Mouse (Mus musculus) liver, embryonic 15.5 days (tissue): Measurements from ENCODE around the gene Mgat2. TPM values are rescaled to one million over a fixed set of nuclear protein-coding genes. Genes with fewer than 3 reads are reported as not detected.
"Not testable (repeated sequence)": the region's sequence is repeated elsewhere in the genome, so short reads cannot be mapped to it uniquely, and the experiment has no call there.

ENCODE experiments used
- ATAC-seq: fragments of 200-750 bp; cut with Nextera tagmentation; 2 replicates; pipeline ENCODE4 v1.8.0; 2017; ENCODE audit warnings: moderate number of reproducible peaks, mild to moderate bottlenecking, moderate library complexity; ENCODE audit not compliant: insufficient read depth
- H3K27ac ChIP-seq: fragments of 300-500 bp; sonication (generic); replicated peaks from 2 replicates; pipeline ENCODE4 v1.5.1; 2015; ENCODE audit warnings: mild to moderate bottlenecking, inconsistent platforms
- H3K27me3 ChIP-seq: fragments of 300-500 bp; sonication (generic); 2 replicates; pipeline ENCODE4 v1.6.1; 2015; ENCODE audit warnings: mild to moderate bottlenecking, inconsistent platforms
- H3K36me3 ChIP-seq: fragments of 300-500 bp; sonication (generic); replicated peaks from 2 replicates; pipeline ENCODE4 v1.6.1; 2015; ENCODE audit warnings: moderate library complexity, mild to moderate bottlenecking, inconsistent platforms
- H3K4me1 ChIP-seq: fragments of 300-500 bp; sonication (generic); replicated peaks from 2 replicates; pipeline ENCODE4 v1.6.1; 2015; ENCODE audit warnings: inconsistent platforms
- H3K4me2 ChIP-seq: fragments of 300-500 bp; sonication (generic); 2 replicates; pipeline ENCODE4 v1.6.1; 2015; ENCODE audit warnings: moderate library complexity, mild to moderate bottlenecking, inconsistent platforms
- H3K4me3 ChIP-seq: fragments of 300-500 bp; sonication (generic); replicated peaks from 2 replicates; pipeline ENCODE4 v1.5.1; 2015; ENCODE audit warnings: mild to moderate bottlenecking, inconsistent platforms
- H3K9ac ChIP-seq: fragments of 300-500 bp; sonication (generic); 2 replicates; pipeline ENCODE4 v1.6.1; 2015; ENCODE audit warnings: moderate library complexity, mild to moderate bottlenecking, inconsistent platforms
- H3K9me3 ChIP-seq: fragments of 300-500 bp; sonication (generic); replicated peaks from 2 replicates; pipeline ENCODE4 v1.6.1; 2016; ENCODE audit warnings: inconsistent platforms
- WGBS: fragments of 180-500 bp; shearing (Covaris S2); methylation state at CpG from one replicate; pipeline ENCODE4 v1.1.7; 2015; ENCODE audit warnings: mixed read lengths; ENCODE audit not compliant: insufficient replicate concordance; 5-methylcytosine and 5-hydroxymethylcytosine counted together
- polyA plus RNA-seq: library from polyadenylated mRNA; unstranded; fragments of >200 nt; fragmentation: Nextera tagmentation; extraction: Ambion mirVana; gene quantifications from 2 replicates; pipeline ENCODE4 v1.2.1, GENCODE M21; 2015

Gene Mgat2
- 25.8 and 26.7 TPM in 2 replicates for polyA plus RNA-seq

GRCm38 (mm10) chr12:69183583-69184308, at the start of gene Mgat2, which contains the start of gene Rpl36al:
Gene Mgat2, plus strand, starts transcription at chr12:69184157.
Gene Rpl36al, minus strand, starts transcription at chr12:69184083.
- ATAC-seq = peak; percentile 97
- no peaks in the 10 kb centered on the region for H3K9me3 ChIP-seq
- H3K9ac ChIP-seq = peak within 1 kb of the TSS; percentile 90
- peak within 1 kb of the TSS; percentile 97 for H3K4me2 ChIP-seq
- H3K36me3 ChIP-seq = peaks cover 40% of the 10 kb centered on the region
- H3K27ac ChIP-seq = peak within 1 kb of the TSS; percentile 93
- WGBS = under 1% methylated on average over 84 of the region's 84 CpGs
- H3K4me1 ChIP-seq = peaks cover 37% of the 10 kb centered on the region
- H3K4me3 ChIP-seq = peak within 1 kb of the TSS; percentile 90
- no peaks in the 10 kb centered on the region for H3K27me3 ChIP-seq

DNA sequence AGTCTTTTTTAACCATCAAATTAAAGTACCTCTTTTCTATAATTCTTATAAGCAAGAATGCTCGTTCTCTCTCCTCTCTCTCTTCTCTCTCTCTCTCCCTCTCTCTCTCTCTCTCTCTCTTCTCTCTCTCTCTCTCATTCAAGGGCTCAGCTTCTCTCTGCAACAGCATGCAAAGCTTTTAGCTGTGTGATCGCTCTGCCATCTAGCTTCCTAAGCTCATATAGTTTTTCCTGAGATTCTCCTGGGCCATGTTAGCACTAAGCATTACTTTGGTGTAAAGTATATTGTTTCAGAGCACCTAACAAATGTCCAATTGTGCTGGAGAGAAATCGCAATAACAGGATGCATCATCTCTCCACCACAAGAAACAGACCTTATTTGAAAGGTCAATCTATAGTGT, 44.8 kb upstream of the Mgat2 start:
- 58% methylated on average over 3 of the region's 3 CpGs for WGBS
- H3K27ac ChIP-seq = no peak overlapping the region
- H3K36me3 ChIP-seq = no peaks in the 10 kb centered on the region
- H3K4me2 ChIP-seq = no peak overlapping the region
- no peaks in the 10 kb centered on the region for H3K9me3 ChIP-seq
- H3K27me3 ChIP-seq = no peaks in the 10 kb centered on the region
- no peak overlapping the region for H3K9ac ChIP-seq
- H3K4me1 ChIP-seq = no peaks in the 10 kb centered on the region
- no peak overlapping the region for H3K4me3 ChIP-seq
- no peak for ATAC-seq

- no peaks in the 10 kb centered on the region for H3K4me1 ChIP-seq
- H3K9me3 ChIP-seq = no peaks in the 10 kb centered on the region
- no peak overlapping the region for H3K4me2 ChIP-seq
- H3K4me3 ChIP-seq = no peak overlapping the region
- H3K9ac ChIP-seq = no peak overlapping the region
- no peak overlapping the region for H3K27ac ChIP-seq
- H3K27me3 ChIP-seq = no peaks in the 10 kb centered on the region
- 74% methylated on average over 7 of the region's 7 CpGs for WGBS
- no peak for ATAC-seq
- no peaks in the 10 kb centered on the region for H3K36me3 ChIP-seq
Observed at GRCm38 (mm10) chr12:69139841-69140240, 44.1 kb upstream of the Mgat2 start.

GRCm38 (mm10) chr12:69143460-69143859, 40.5 kb upstream of the Mgat2 start:
- H3K9ac ChIP-seq = no peak overlapping the region
- no peaks in the 10 kb centered on the region for H3K9me3 ChIP-seq
- ATAC-seq = no peak
- H3K4me3 ChIP-seq = no peak overlapping the region
- H3K4me2 ChIP-seq = no peak overlapping the region
- WGBS = 59% methylated on average over 6 of the region's 6 CpGs
- no peak overlapping the region for H3K27ac ChIP-seq
- H3K36me3 ChIP-seq = no peaks in the 10 kb centered on the region
- no peaks in the 10 kb centered on the region for H3K27me3 ChIP-seq
- H3K4me1 ChIP-seq = no peaks in the 10 kb centered on the region

- Histone ChIP-seq H3K27me3 (no peaks in the 10 kb centered on the region), H3K4me3 (no peak overlapping the region), H3K4me1 (no peaks in the 10 kb centered on the region), H3K27ac (no peak overlapping the region), H3K36me3 (no peaks in the 10 kb centered on the region), H3K4me2 (no peak overlapping the region), H3K9ac (no peak overlapping the region), H3K9me3 (no peaks in the 10 kb centered on the region)
- 67% methylated on average over 5 of the region's 5 CpGs for WGBS
- ATAC-seq = no peak
Observed at GRCm38 (mm10) chr12:69147166-69147735, 36.7 kb upstream of the Mgat2 start.

DNA sequence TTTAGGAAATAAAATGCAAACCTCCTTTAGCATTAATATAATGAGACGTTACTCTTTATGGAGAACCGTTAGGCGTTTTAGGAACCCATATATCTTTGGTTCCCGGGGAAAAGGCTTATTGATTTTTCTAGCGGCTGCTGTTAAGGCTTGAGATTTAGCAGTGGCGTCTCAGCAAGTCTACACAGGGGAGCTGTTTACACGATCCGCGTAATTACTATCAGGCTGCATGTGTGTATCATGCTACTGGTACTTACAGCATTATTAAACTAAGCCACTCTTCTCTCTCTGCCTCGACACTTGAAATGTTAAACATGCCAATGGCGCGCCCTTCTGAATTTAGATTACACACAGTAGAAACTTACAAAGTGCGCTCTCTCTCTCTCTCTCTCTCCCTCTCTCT, 33.9 kb upstream of the Mgat2 start:
- H3K9ac ChIP-seq = no peak overlapping the region
- H3K4me3 ChIP-seq = no peak overlapping the region
- no peak overlapping the region for H3K27ac ChIP-seq
- no peaks in the 10 kb centered on the region for H3K27me3 ChIP-seq
- no peaks in the 10 kb centered on the region for H3K9me3 ChIP-seq
- H3K4me1 ChIP-seq = no peaks in the 10 kb centered on the region
- no peaks in the 10 kb centered on the region for H3K36me3 ChIP-seq
- WGBS = 69% methylated on average over 13 of the region's 13 CpGs
- ATAC-seq = no peak
- no peak overlapping the region for H3K4me2 ChIP-seq

DNA sequence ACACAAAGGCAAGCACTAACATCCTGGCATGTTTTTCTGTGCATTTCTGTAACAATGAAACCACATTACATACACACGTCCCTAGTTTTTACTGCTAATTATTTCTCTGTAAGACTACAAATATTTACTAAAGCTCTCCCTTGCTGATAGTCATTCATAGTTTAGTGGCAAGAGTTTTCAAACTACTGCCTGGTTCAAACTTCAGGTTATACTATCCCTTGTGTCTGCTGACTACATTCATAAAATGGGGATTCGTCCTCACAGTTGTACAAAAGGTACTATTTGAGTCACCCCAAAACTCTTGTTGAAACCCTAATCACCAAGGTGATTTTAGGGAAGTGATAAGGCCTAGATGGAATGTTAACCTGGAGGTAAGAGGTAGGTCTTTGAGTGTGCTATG, 28.0 kb upstream of the Mgat2 start:
- no peak overlapping the region for H3K9ac ChIP-seq
- H3K4me1 ChIP-seq = peaks cover 23% of the 10 kb centered on the region
- no peaks in the 10 kb centered on the region for H3K9me3 ChIP-seq
- H3K36me3 ChIP-seq = peaks cover 27% of the 10 kb centered on the region
- H3K4me3 ChIP-seq = no peak overlapping the region
- H3K27me3 ChIP-seq = no peaks in the 10 kb centered on the region
- WGBS = 67% methylated on average over 2 of the region's 2 CpGs
- no peak overlapping the region for H3K4me2 ChIP-seq
- H3K27ac ChIP-seq = no peak overlapping the region
- no peak for ATAC-seq

DNA sequence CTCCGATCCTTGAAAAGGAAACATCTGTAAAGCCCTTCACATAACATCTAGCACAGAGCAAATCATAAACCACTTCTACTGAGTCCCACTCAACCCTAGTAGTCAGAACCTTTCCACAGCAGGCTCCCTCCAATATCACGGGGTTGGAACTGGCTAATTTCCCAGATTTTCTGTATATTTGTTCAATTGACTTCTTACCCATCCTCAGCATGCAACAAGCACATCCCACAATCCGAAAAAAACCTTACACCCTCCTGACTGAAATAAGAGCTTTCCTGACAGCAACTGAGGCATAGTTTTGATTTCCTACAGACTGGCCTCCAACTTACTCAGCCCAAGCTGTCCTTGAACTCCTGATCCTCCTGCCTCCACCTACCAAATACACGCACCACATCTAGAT, 27.5 kb upstream of the Mgat2 start:
- H3K4me2 ChIP-seq = peak overlapping the region; percentile 73; the same call in 1 of the 2 replicates
- H3K27ac ChIP-seq = peak overlapping the region; percentile 95
- no peak overlapping the region for H3K4me3 ChIP-seq
- peaks cover 27% of the 10 kb centered on the region for H3K36me3 ChIP-seq
- 67% methylated on average over 4 of the region's 4 CpGs for WGBS
- H3K4me1 ChIP-seq = peaks cover 23% of the 10 kb centered on the region
- ATAC-seq = no peak
- H3K9me3 ChIP-seq = no peaks in the 10 kb centered on the region
- no peak overlapping the region for H3K9ac ChIP-seq
- no peaks in the 10 kb centered on the region for H3K27me3 ChIP-seq

DNA sequence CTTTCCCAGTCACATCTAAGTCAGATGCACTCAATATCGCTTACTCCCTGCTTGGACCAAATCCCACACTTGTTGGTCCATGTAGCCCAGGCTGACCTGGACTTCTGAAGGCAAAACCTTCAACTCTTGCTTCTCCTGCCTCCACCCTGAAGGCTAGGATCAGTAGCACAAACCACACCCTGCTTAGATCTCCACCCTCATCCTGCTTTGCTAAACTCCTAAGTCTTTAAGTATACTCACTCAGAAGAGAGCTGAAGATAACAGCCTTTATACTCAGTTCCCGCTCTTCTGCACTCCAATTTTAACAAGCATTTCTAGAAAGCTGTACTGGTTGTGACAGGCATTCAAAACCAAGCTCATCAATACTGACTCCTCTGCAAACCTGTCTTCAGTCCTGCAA, 26.9 kb upstream of the Mgat2 start:
- no peaks in the 10 kb centered on the region for H3K9me3 ChIP-seq
- H3K4me3 ChIP-seq = peak overlapping the region; percentile 72
- H3K9ac ChIP-seq = peak overlapping the region; percentile 80
- H3K27me3 ChIP-seq = no peaks in the 10 kb centered on the region
- 57% methylated on average over 2 of the region's 2 CpGs for WGBS
- H3K4me1 ChIP-seq = peaks cover 23% of the 10 kb centered on the region
- peaks cover 27% of the 10 kb centered on the region for H3K36me3 ChIP-seq
- H3K4me2 ChIP-seq = peak overlapping the region; percentile 73
- no peak for ATAC-seq
- peak overlapping the region; percentile 95 for H3K27ac ChIP-seq

DNA sequence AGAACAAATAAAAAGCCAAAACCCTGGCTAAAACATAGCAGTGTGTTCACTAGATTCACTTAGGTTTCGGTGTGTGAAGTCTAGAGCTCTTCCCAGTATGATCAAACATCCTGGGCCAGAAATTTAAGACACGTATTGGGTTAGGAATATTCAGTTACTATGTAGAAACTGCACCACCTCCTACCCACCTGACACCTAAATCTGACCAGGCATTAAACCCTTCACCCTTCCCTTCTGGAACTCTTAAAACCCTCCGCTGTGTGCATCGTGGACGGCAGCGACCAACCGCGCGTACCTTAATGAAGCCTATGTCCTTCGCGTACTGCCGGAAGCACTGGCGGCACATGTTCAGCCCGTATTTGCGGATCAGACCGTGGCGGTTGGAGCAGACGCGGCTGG, 25.6 kb upstream of the Mgat2 start:
- H3K9ac ChIP-seq = peak overlapping the region; percentile 80
- peak overlapping the region; percentile 95 for H3K27ac ChIP-seq
- no peak for ATAC-seq
- no peaks in the 10 kb centered on the region for H3K27me3 ChIP-seq
- H3K9me3 ChIP-seq = no peaks in the 10 kb centered on the region
- H3K4me2 ChIP-seq = peak overlapping the region; percentile 73
- H3K4me1 ChIP-seq = peaks cover 23% of the 10 kb centered on the region
- peak overlapping the region; percentile 72 for H3K4me3 ChIP-seq
- under 1% methylated on average over 19 of the region's 19 CpGs for WGBS
- H3K36me3 ChIP-seq = peaks cover 27% of the 10 kb centered on the region

DNA sequence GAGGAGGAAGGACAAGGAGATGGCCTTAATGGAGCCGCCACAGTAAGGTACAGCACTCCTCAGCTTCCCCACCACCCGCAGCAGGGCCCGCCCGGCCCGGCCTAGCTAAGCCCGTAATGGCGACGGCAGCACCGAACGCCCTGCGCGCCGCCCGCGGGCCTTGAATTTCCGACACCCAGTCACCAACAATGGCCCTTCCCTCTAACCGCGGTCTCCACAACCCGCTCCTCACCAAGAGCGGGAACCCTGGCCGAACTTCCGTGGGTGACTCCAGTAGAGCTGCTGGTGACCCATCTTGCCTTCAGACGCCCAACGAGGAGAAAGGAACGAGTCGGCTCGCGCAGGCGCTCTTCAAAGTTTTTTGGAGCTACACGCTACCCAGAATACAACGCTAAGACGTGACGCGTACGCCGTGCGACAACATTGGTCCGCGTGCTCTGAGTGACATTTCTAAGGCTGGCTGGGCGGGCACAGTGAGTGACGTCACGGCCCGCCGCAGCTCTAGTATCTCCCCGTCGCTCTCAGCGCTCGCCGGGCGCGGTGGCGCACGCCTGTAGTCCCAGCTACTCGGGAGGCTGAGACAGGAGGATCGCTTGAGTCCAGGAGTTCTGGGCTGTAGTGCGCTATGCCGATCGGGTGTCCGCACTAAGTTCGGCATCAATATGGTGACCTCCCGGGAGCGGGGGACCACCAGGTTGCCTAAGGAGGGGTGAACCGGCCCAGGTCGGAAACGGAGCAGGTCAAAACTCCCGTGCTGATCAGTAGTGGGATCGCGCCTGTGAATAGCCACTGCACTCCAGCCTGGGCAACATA, 25.0 kb upstream of the Mgat2 start, which contains the start of gene Rps29:
Gene Rps29, minus strand, starts transcription at position 422 of the 813 bp plus-strand sequence.
- H3K36me3 ChIP-seq = peaks cover 27% of the 10 kb centered on the region
- not testable (repeated sequence) for H3K27me3 ChIP-seq, H3K9me3 ChIP-seq
- H3K4me1 ChIP-seq = peaks cover 23% of the 10 kb centered on the region
- peak; percentile 95 for ATAC-seq
- peak within 1 kb of the TSS; percentile 72 for H3K4me3 ChIP-seq
- peak within 1 kb of the TSS; percentile 95 for H3K27ac ChIP-seq
- under 1% methylated on average over 59 of the region's 68 CpGs for WGBS
- H3K4me2 ChIP-seq = peak within 1 kb of the TSS; percentile 73
- peak within 1 kb of the TSS; percentile 80 for H3K9ac ChIP-seq
